Mouse (Mus musculus) neural tube, embryonic 14.5 days (tissue): ENCODE data around the gene Pfdn6. TPM values are rescaled to one million over a fixed set of nuclear protein-coding genes. Genes with fewer than 3 reads are reported as not detected.
A peak's percentile ranks its signal among the peaks of the same experiment; 100 is the strongest.

Experiments
- ATAC-seq: fragments of 200-750 bp; cut with Nextera tagmentation; 2 replicates; pipeline ENCODE4 v1.8.0; 2017; ENCODE audit warnings: low read depth, mild to moderate bottlenecking, moderate TSS enrichment, moderate library complexity
- H3K27ac ChIP-seq: fragments of 300-500 bp; sonication (generic); 2 replicates; pipeline ENCODE4 v1.5.1; 2014; ENCODE audit warnings: low read depth, mild to moderate bottlenecking, control low read depth, low read length, moderate library complexity, mixed read lengths
- H3K27me3 ChIP-seq: fragments of 300-500 bp; sonication (generic); 2 replicates; pipeline ENCODE4 v1.6.1; 2014; ENCODE audit warnings: low read length; ENCODE audit not compliant: control insufficient read depth, insufficient read depth
- H3K36me3 ChIP-seq: fragments of 300-500 bp; sonication (generic); 2 replicates; pipeline ENCODE4 v1.6.1; 2014; ENCODE audit warnings: low read length, mixed read lengths; ENCODE audit not compliant: control insufficient read depth, insufficient read depth
- H3K4me1 ChIP-seq: fragments of 300-500 bp; sonication (generic); 2 replicates; pipeline ENCODE4 v1.6.1; 2014; ENCODE audit warnings: low read length; ENCODE audit not compliant: control insufficient read depth, insufficient read depth
- H3K4me2 ChIP-seq: fragments of 300-500 bp; sonication (generic); 2 replicates; pipeline ENCODE4 v1.6.1; 2014; ENCODE audit warnings: mild to moderate bottlenecking, low read depth, low read length, control low read depth
- H3K4me3 ChIP-seq: fragments of 300-500 bp; sonication (generic); 2 replicates; pipeline ENCODE4 v1.5.1; 2014; ENCODE audit warnings: low read depth, low read length, control low read depth, mixed read lengths
- H3K9ac ChIP-seq: fragments of 300-500 bp; sonication (generic); replicated peaks from 2 replicates; pipeline ENCODE4 v1.6.1; 2014; ENCODE audit warnings: low read depth, mild to moderate bottlenecking, control low read depth, low read length, mixed read lengths
- H3K9me3 ChIP-seq: fragments of 300-500 bp; sonication (generic); 2 replicates; pipeline ENCODE4 v1.6.1; 2016; ENCODE audit warnings: low read length; ENCODE audit not compliant: control insufficient read depth
- WGBS: fragments of 180-500 bp; shearing (Covaris S2); extraction: QIAGEN DNeasy Blood & Tissue Kit; methylation state at CpG from one replicate; pipeline ENCODE4 v1.1.7; 2014; 5-methylcytosine and 5-hydroxymethylcytosine counted together
- polyA plus RNA-seq: library from polyadenylated mRNA; unstranded; fragments of >200 nt; fragmentation: Nextera tagmentation; extraction: Ambion mirVana; gene quantifications from 2 replicates; pipeline ENCODE4 v1.2.1, GENCODE M21; 2014

The Pfdn6 gene
- polyA plus RNA-seq, 1 experiment from 2014 or later = 168 TPM

DNA sequence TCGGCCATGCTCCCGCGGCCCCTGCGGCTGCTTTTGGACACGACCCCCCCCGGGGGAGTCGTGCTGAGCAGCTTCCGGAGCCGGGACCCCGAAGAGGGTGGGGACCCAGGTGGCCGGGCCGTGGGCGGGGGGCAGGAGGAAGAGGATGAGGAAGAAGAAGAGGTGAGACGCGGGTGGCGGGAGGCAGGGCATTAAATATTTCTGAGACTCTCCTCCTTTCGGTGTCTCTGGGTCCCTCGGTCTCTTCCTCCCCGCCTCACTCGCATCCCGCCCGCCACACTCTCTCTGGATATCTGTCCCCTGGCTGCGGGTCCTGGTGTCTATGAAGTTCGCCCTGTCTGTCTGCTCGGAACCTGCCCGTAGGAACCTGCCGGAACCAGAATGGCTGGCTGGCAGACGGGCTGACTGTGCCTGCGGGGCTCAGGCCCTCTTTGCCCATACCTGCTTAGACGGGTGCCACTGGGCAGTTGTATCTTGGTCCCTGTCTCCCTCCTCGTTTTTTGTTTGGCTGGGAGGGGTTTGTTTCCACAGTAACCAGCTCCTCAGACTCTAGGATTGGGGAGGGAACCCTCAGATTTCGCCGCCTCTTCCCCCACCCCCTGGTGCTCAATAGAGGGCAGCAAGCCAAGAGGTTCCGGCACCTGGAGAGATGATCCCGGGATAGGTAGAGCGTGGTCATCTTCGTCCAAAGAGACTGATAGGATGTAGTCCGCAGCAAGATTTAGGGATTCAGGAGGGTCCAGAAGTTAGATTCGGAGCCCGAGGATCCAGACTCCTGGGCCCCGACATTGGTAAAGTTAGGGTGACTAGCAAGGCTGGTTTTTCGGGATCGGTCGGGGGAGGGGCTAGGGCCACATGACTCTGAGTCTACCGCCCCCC, 9.6 kb downstream of the Pfdn6 start:
- Histone ChIP-seq H3K4me1 (peaks cover 9% of the 10 kb centered on the region), H3K4me2 (peak overlapping the region; percentile 79), H3K4me3 (peak overlapping the region; percentile 65), H3K27me3 (no peaks in the 10 kb centered on the region), H3K9me3 (no peaks in the 10 kb centered on the region), H3K9ac (peak overlapping the region; percentile 72), H3K27ac (peak overlapping the region; percentile 88), H3K36me3 (peaks cover 13% of the 10 kb centered on the region; the same call in 1 of the 2 replicates)
- ATAC-seq = 0 out of 2 replicates have a peak, but pooled peaks have one; percentile 10
- WGBS = 0% methylated on average over 44 of the region's 45 CpGs

DNA sequence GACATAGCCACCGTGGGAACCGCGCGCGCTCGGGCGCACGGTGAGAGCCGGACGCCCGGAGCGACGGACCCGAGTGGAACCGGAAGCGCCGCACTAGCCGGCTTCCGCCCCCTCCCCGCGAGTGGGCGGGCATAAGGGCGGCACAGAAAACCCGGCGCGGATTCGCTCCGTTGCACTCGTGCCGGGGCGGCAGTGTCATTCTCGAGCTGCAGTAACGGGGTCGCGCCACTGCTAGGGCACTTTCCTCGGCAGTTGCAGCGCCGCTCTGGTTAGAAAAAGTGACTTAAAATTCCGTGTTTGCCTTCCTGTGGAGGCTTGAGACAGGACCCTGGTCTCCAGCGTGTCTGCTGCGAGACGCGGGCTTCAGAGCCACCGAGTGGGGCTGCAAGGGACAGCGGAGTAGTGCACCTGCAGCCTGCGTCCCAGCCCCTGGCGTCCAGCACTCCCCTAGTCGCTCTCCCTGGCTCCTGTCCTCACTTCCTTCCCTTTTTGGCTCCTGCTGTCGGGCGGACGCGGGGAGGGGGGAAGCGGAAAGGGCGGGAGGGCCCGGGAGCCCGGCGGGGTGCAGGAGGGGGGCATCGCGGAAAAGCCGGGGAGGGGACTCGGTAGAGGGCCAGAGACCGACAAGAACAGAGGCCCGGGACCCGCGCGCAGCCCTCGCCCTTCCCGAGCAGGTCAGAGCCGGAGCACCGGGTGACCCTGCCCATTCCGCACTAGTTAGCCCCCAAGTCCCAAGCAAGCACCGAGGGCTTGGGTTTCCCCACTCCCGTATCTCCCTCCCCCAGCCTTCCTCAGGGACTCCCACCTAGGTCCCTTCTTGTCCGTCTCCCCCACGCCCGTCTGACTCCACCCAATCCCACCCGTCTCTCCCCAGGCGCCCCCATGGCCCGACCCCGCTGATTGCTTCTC, 10.5 kb downstream of the Pfdn6 start, which contains the start of gene Rgl2:
Gene Rgl2 (plus strand): TSS at position 173 of the 909 bp plus-strand sequence.
- peaks cover 13% of the 10 kb centered on the region; the same call in 1 of the 2 replicates for H3K36me3 ChIP-seq
- ATAC-seq = peak; percentile 89
- WGBS = under 1% methylated on average over 72 of the region's 80 CpGs

DNA sequence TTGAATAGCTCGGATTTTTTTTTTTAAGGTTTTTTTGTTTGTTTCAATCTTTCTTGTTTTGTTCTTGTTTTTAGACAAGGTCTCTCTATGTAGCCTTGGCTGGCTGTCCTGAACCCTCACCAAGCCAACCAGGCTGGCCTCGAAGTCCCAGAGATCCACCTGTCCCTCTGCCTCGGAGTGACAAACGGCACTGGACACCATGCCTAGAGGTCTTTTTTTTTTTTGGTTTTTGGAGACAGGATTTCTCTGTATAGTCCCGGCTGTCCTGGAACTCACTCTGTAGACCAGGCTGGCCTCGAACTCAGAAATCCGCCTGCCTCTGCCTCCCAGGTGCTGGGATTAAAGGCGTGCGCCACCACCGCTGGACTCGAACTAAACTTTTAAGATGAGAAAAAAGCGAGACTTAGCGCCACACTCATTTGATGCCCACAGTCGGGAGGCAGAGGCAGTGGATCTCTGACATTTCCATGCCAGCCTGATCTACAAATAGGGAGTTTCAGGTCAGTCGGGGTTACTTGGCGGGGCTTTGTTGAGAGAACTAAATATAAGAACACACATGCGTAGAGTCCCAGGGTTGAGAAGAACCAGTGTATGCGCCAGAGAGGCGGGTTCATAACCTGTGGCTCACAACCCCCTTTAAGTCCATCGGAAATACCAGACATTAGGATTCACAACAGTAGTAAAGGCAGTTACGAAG, 11.7 kb downstream of the Pfdn6 start:
- Histone ChIP-seq H3K9me3 (no peaks in the 10 kb centered on the region), H3K27me3 (no peaks in the 10 kb centered on the region), H3K27ac (no peak overlapping the region), H3K9ac (peak overlapping the region; percentile 72), H3K36me3 (peaks cover 8% of the 10 kb centered on the region; the same call in 1 of the 2 replicates), H3K4me1 (peaks cover 9% of the 10 kb centered on the region), H3K4me2 (peak overlapping the region; percentile 79), H3K4me3 (peak overlapping the region; percentile 65)
- ATAC-seq = no peak
- WGBS = 69% methylated on average over 21 of the region's 21 CpGs

More for the DNA sequence above, 10.5 kb downstream of the Pfdn6 start, which contains the start of gene Rgl2:
- Histone ChIP-seq H3K27me3 (no peaks in the 10 kb centered on the region), H3K9me3 (no peaks in the 10 kb centered on the region), H3K4me3 (peak within 1 kb of the TSS; percentile 65), H3K4me2 (peak within 1 kb of the TSS; percentile 79), H3K4me1 (peaks cover 9% of the 10 kb centered on the region), H3K27ac (peak within 1 kb of the TSS; percentile 88), H3K9ac (peak within 1 kb of the TSS; percentile 72)

DNA sequence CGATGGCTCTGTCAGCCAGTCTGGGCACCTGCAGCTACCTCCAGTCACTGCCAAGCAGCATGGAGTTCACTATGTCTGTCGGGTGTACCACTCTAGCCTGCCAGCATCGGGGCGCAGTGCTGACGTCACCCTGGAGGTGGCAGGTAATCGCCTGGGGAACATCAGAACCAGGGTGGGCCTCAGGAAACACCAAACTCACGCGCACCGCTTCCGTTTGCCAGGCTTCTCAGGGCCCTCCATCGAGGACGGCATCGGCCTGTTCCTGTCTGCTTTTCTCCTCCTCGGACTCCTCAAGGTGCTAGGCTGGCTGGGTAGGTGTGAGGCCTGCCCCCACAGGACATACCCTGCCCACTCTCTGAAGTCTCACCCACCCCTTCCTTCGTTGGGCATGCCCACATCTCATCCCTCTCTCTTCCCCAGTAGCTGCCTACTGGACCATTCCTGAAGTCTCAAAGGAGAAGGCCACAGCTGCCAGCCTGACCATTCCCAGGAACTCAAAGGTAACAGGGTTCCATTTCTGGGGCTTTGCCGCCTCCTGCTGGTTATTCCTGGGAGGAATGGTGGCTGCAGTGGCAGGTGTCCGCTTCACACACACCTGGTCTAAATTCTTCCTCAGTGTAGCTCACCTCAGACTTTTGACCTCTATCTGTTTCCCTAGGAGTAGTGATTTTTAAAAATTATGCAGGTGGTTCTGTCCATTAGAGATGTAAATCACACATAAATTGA, 13.8 kb downstream of the Pfdn6 start:
- H3K4me3 ChIP-seq = no peak overlapping the region
- H3K36me3 ChIP-seq = 0 out of 2 replicates have a peak, but pooled peaks cover 3% of the 10 kb centered on the region
- H3K4me1 ChIP-seq = peaks cover 9% of the 10 kb centered on the region
- WGBS = 83% methylated on average over 17 of the region's 17 CpGs
- no peak overlapping the region for H3K27ac ChIP-seq
- 0 out of 2 replicates have a peak overlapping the region, but pooled peaks have one; percentile 6 for H3K4me2 ChIP-seq
- H3K9me3 ChIP-seq = no peaks in the 10 kb centered on the region
- H3K27me3 ChIP-seq = no peaks in the 10 kb centered on the region
- no peak overlapping the region for H3K9ac ChIP-seq
- ATAC-seq = no peak

DNA sequence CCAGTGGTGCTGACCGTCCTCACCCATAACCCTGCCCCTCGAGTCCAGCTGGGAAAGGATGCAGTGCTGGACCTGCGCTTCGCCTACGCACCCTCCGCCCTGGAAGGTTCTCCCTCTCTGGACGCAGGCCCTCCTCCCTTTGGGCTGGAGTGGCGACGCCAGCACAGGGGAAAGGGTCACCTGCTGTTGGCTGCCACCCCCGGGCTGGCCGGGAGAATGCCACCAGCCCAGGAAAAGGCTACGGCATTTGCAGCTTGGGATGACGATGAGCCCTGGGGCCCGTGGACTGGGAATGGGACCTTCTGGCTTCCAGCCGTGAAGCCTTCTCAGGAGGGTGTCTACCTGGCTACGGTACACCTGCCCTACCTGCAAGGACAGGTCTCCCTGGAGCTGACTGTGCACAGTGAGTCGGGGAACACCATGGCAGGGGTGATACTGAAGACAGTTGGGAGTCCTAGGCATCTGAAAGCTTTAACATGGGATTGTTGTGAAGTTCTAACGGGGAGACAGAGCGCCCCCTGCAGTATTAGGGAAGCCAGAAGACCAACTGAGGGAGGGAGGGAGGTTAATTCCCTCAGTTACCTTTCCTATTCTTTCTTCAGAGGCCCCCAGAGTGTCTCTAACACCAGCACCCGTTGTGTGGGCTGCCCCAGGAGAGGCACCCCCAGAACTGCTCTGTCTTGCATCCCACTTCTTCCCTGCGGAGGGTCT, 14.6 kb downstream of the Pfdn6 start:
- Histone ChIP-seq H3K9me3 (no peaks in the 10 kb centered on the region), H3K4me1 (peaks cover 5% of the 10 kb centered on the region; the same call in 1 of the 2 replicates), H3K36me3 (0 out of 2 replicates have a peak, but pooled peaks cover 3% of the 10 kb centered on the region), H3K4me3 (no peak overlapping the region), H3K27ac (no peak overlapping the region), H3K9ac (no peak overlapping the region), H3K4me2 (no peak overlapping the region), H3K27me3 (no peaks in the 10 kb centered on the region)
- 81% methylated on average over 21 of the region's 21 CpGs for WGBS
- no peak for ATAC-seq

DNA sequence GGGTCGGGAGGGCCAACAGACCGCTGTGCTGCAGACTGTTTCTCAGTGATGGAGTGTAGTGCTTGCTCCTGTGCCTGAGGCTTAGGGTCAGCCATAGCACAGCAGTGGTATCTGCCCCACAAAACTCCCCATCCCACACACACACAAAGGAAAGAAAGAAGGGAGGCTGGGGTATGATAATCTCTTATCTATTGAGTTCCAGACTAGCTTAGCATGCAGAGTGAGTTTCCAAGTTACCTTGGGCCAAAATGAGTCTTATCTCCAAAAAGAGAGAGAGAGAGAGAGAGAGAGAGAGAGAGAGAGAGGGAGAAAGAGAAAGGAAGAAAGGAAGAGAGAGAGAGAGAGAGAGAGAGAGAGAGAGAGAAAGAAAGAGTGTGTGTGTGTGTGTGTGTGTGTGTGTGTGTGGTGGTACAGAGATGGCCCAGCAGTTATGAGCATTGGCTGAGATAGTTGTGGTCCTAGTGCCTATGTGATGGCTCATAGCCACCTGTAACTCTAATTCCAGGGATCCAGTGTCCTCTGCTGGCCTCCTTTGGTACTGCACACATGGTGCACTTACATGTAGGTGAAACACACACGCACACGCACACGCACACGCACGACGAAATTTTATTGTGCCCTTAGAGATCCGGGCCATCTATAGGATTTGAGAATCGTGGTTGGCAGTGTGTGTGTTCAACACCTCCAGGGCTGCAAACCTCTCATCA, 15.4 kb downstream of the Pfdn6 start:
- no peak for ATAC-seq
- WGBS = 82% methylated on average over 10 of the region's 10 CpGs
- H3K4me1 ChIP-seq = peaks cover 11% of the 10 kb centered on the region; the same call in 1 of the 2 replicates
- H3K4me2 ChIP-seq = no peak overlapping the region
- H3K27ac ChIP-seq = no peak overlapping the region
- H3K27me3 ChIP-seq = no peaks in the 10 kb centered on the region
- H3K36me3 ChIP-seq = 0 out of 2 replicates have a peak, but pooled peaks cover 3% of the 10 kb centered on the region
- H3K9me3 ChIP-seq = no peaks in the 10 kb centered on the region
- no peak overlapping the region for H3K4me3 ChIP-seq
- no peak overlapping the region for H3K9ac ChIP-seq

DNA sequence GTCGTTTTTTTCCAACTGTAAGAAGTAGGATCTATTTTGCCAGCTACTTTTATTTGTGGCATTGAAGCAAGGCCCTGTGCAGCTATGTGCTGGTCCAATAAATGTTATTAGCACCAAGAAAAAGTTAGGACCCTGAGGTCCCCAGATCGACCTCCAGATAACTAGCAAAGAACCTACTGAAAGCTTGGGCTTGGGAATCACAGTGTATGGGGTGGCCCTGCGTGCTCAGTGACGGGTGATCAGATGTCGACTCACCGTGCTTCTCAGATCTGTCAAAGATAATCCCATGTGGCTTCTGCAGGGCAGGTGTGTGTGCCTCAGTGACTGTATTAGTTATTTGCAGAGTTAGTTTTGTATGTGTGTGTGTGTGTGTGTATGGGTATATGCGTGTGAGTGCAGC, 18.8 kb downstream of the Pfdn6 start:
- peak overlapping the region; percentile 4; the same call in 1 of the 2 replicates for H3K4me2 ChIP-seq
- H3K9ac ChIP-seq = no peak overlapping the region
- peaks cover 22% of the 10 kb centered on the region for H3K4me1 ChIP-seq
- no peaks in the 10 kb centered on the region for H3K9me3 ChIP-seq
- WGBS = 92% methylated on average over 7 of the region's 7 CpGs
- H3K27me3 ChIP-seq = no peaks in the 10 kb centered on the region
- H3K4me3 ChIP-seq = no peak overlapping the region
- no peak overlapping the region for H3K27ac ChIP-seq
- ATAC-seq = no peak
- 0 out of 2 replicates have a peak, but pooled peaks cover 3% of the 10 kb centered on the region for H3K36me3 ChIP-seq
